Mouse (Mus musculus) intestine, postnatal 0 days (tissue): ENCODE data around the gene Itsn1. TPM values are rescaled to one million over a fixed set of nuclear protein-coding genes. Genes with fewer than 3 reads are reported as not detected.
A peak's percentile ranks its signal among the peaks of the same experiment; 100 is the strongest.

ENCODE experiments used
- ATAC-seq: fragments of 200-750 bp; cut with Nextera tagmentation; 2 replicates; pipeline ENCODE4 v1.8.0; 2017; ENCODE audit warnings: mild to moderate bottlenecking, moderate TSS enrichment, moderate library complexity
- H3K27ac ChIP-seq: fragments of 300-500 bp; sonication (generic); 2 replicates; pipeline ENCODE4 v1.5.1; 2014; ENCODE audit warnings: mild to moderate bottlenecking, low read depth, low read length, moderate library complexity
- H3K27me3 ChIP-seq: fragments of 300-500 bp; sonication (generic); replicated peaks from 2 replicates; pipeline ENCODE4 v1.6.1; 2014; ENCODE audit warnings: low read length, mixed read lengths; ENCODE audit not compliant: control insufficient read depth, insufficient read depth
- H3K36me3 ChIP-seq: fragments of 300-500 bp; sonication (generic); 2 replicates; pipeline ENCODE4 v1.6.1; 2014; ENCODE audit warnings: mild to moderate bottlenecking, moderate library complexity; ENCODE audit not compliant: control insufficient read depth, insufficient read depth
- H3K4me1 ChIP-seq: fragments of 300-500 bp; sonication (generic); replicated peaks from 2 replicates; pipeline ENCODE4 v1.6.1; 2014; ENCODE audit warnings: antibody characterized with exemption, low read length, mixed read lengths; ENCODE audit not compliant: control insufficient read depth, insufficient read depth
- H3K4me2 ChIP-seq: fragments of 300-500 bp; sonication (generic); replicated peaks from 2 replicates; pipeline ENCODE4 v1.6.1; 2014; ENCODE audit warnings: low read depth, mild to moderate bottlenecking, moderate library complexity
- H3K4me3 ChIP-seq: fragments of 300-500 bp; sonication (generic); 2 replicates; pipeline ENCODE4 v1.5.1; 2014; ENCODE audit warnings: low read depth, low read length
- H3K9ac ChIP-seq: fragments of 300-500 bp; sonication (generic); 2 replicates; pipeline ENCODE4 v1.6.1; 2014; ENCODE audit warnings: mild to moderate bottlenecking, low read depth, low read length
- H3K9me3 ChIP-seq: fragments of 300-500 bp; sonication (generic); 2 replicates; pipeline ENCODE4 v1.6.1; 2016; ENCODE audit warnings: mixed run types; ENCODE audit not compliant: control insufficient read depth
- CTCF ChIP-seq: sonication (generic); IDR thresholded peaks from 2 replicates; pipeline ENCODE4 v1.5.1; 2016; ENCODE audit warnings: low read depth, mild to moderate bottlenecking, control low read depth, antibody characterized with exemption, moderate library complexity
- WGBS: fragments of 180-500 bp; shearing (Covaris S2); extraction: QIAGEN DNeasy Blood & Tissue Kit; methylation state at CpG from one replicate; pipeline ENCODE4 v1.1.7; 2014; 5-methylcytosine and 5-hydroxymethylcytosine counted together
- polyA plus RNA-seq: library from polyadenylated mRNA; unstranded; fragments of >200 nt; fragmentation: Nextera tagmentation; extraction: Ambion mirVana; gene quantifications from 2 replicates; pipeline ENCODE4 v1.2.1, GENCODE M21; 2015

Itsn1 gene
- polyA plus RNA-seq, 1 experiment from 2014 or later, result 6.2 TPM

- Histone ChIP-seq H3K4me2 (no peak overlapping the region), H3K9ac (no peak overlapping the region), H3K36me3 (peaks cover 43% of the 10 kb centered on the region), H3K9me3 (no peaks in the 10 kb centered on the region), H3K4me1 (peaks cover 10% of the 10 kb centered on the region), H3K27ac (no peak overlapping the region), H3K4me3 (no peak overlapping the region), H3K27me3 (no peaks in the 10 kb centered on the region)
- ATAC-seq, result no peak
- TF ChIP-seq CTCF, result peak; percentile 46
- WGBS, result 89% methylated on average over 14 of the region's 14 CpGs
These were observed 24.3 kb upstream of the Itsn1 start for GRCm38 (mm10) chr16:91704603-91705340.

- Histone ChIP-seq H3K4me3 (no peak overlapping the region), H3K9me3 (no peaks in the 10 kb centered on the region), H3K36me3 (peaks cover 49% of the 10 kb centered on the region), H3K4me2 (no peak overlapping the region), H3K4me1 (0 out of 2 replicates have a peak, but pooled peaks cover 3% of the 10 kb centered on the region), H3K9ac (no peak overlapping the region), H3K27me3 (no peaks in the 10 kb centered on the region), H3K27ac (no peak overlapping the region)
- ATAC-seq, result peak; percentile 85
- no peak for TF ChIP-seq CTCF
- whole genome bisulfite sequencing, result 44% methylated on average over 7 of the region's 7 CpGs
These were observed 18.8 kb upstream of the Itsn1 start for GRCm38 (mm10) chr16:91710241-91710640.

- TF ChIP-seq CTCF, result peak; percentile 31
- 72% methylated on average over 11 of the region's 11 CpGs for WGBS
- Histone ChIP-seq H3K27me3 (no peaks in the 10 kb centered on the region), H3K9ac (no peak overlapping the region), H3K4me3 (no peak overlapping the region), H3K36me3 (peaks cover 41% of the 10 kb centered on the region), H3K27ac (no peak overlapping the region), H3K4me1 (no peaks in the 10 kb centered on the region), H3K4me2 (no peak overlapping the region), H3K9me3 (no peaks in the 10 kb centered on the region)
- no peak for ATAC-seq
These were observed 12.1 kb upstream of the Itsn1 start for GRCm38 (mm10) chr16:91716927-91717349.

GRCm38 (mm10) chr16:91717399-91717798 is 11.7 kb upstream of the Itsn1 start:
- ATAC-seq, result no peak
- Histone ChIP-seq H3K9me3 (no peaks in the 10 kb centered on the region), H3K27ac (no peak overlapping the region), H3K4me1 (no peaks in the 10 kb centered on the region), H3K27me3 (no peaks in the 10 kb centered on the region), H3K9ac (no peak overlapping the region), H3K4me2 (no peak overlapping the region), H3K4me3 (no peak overlapping the region), H3K36me3 (peaks cover 41% of the 10 kb centered on the region)
- WGBS, result 84% methylated on average over 4 of the region's 4 CpGs
- no peak for TF ChIP-seq CTCF

- H3K4me3 ChIP-seq, result no peak overlapping the region
- no peak overlapping the region for H3K4me2 ChIP-seq
- no peak for ATAC-seq
- TF ChIP-seq CTCF, result peak; percentile 87
- H3K36me3 ChIP-seq, result peaks cover 21% of the 10 kb centered on the region
- no peaks in the 10 kb centered on the region for H3K27me3 ChIP-seq
- no peaks in the 10 kb centered on the region for H3K4me1 ChIP-seq
- 61% methylated on average over 3 of the region's 3 CpGs for WGBS
- no peak overlapping the region for H3K9ac ChIP-seq
- H3K27ac ChIP-seq, result no peak overlapping the region
- no peaks in the 10 kb centered on the region for H3K9me3 ChIP-seq
These were observed 4.8 kb upstream of the Itsn1 start for GRCm38 (mm10) chr16:91724247-91724646.

- WGBS, result 54% methylated on average over 15 of the region's 15 CpGs
- H3K27ac ChIP-seq, result peak overlapping the region; percentile 81; the same call in 1 of the 2 replicates
- ATAC-seq, result no peak
- H3K4me3 ChIP-seq, result peak overlapping the region; percentile 88
- peaks cover 5% of the 10 kb centered on the region; the same call in 1 of the 2 replicates for H3K36me3 ChIP-seq
- no peak overlapping the region for H3K9ac ChIP-seq
- no peaks in the 10 kb centered on the region for H3K4me1 ChIP-seq
- no peaks in the 10 kb centered on the region for H3K27me3 ChIP-seq
- H3K9me3 ChIP-seq, result no peaks in the 10 kb centered on the region
- peak overlapping the region; percentile 93 for H3K4me2 ChIP-seq
- no peak for TF ChIP-seq CTCF
These were observed 1.6 kb upstream of the Itsn1 start for GRCm38 (mm10) chr16:91727433-91727832.
